Mouse (Mus musculus) MEL (cell line): Measurements from ENCODE around the gene Gm49361. TPM values are rescaled to one million over a fixed set of nuclear protein-coding genes. Genes with fewer than 3 reads are reported as not detected.

Source experiments
- DNase-seq: peaks from one replicate; pipeline ENCODE4 v3.0.0; 2011; ENCODE audit warnings: low read depth, low spot score
- H3K27ac ChIP-seq: 2 replicates; pipeline ENCODE4 v1.5.1; 2012; ENCODE audit warnings: low read depth, mild to moderate bottlenecking, control low read depth, low read length, moderate library complexity; ENCODE audit not compliant: control insufficient read depth
- H3K27me3 ChIP-seq, 2 experiments: fragments of 150-350 bp in 1 of 2; sonication (generic) in 1 of 2; 2 replicates each; pipeline ENCODE4 v1.6.1; 2012; ENCODE audit warnings: low read length in 2 of 2, mild to moderate bottlenecking in 2 of 2, improper control_type of control experiment in 1 of 2, moderate library complexity in 1 of 2; ENCODE audit not compliant: insufficient read depth in 2 of 2, control insufficient read depth in 1 of 2
- H3K36me3 ChIP-seq, 2 experiments: 2 replicates each; pipeline ENCODE4 v1.6.1; 2012 to 2014; ENCODE audit warnings: low read length in 2 of 2, improper control_type of control experiment in 1 of 2, inconsistent platforms in 1 of 2, mild to moderate bottlenecking in 1 of 2; ENCODE audit not compliant: insufficient read depth in 2 of 2, control insufficient read depth in 1 of 2
- H3K4me1 ChIP-seq, 2 experiments: fragments of 150-350 bp in 1 of 2; sonication (generic) in 1 of 2; 2 replicates each; pipeline ENCODE4 v1.6.1; 2012; ENCODE audit warnings: low read length in 2 of 2, improper control_type of control experiment in 1 of 2, mild to moderate bottlenecking in 1 of 2; ENCODE audit not compliant: insufficient read depth in 2 of 2, control insufficient read depth in 1 of 2
- H3K4me3 ChIP-seq, 2 experiments: fragments of 150-350 bp in 1 of 2; sonication (generic) in 1 of 2; 2 replicates each; pipeline ENCODE4 v1.5.1; 2012; ENCODE audit warnings: low read depth in 2 of 2, low read length in 2 of 2, mild to moderate bottlenecking in 2 of 2, moderate library complexity in 2 of 2, control low read depth in 1 of 2, improper control_type of control experiment in 1 of 2; ENCODE audit not compliant: control insufficient read depth in 1 of 2, insufficient read depth in 1 of 2
- H3K79me2 ChIP-seq: 2 replicates; pipeline ENCODE4 v1.6.1; 2012; ENCODE audit warnings: mild to moderate bottlenecking, low read length, moderate library complexity; ENCODE audit not compliant: control insufficient read depth, poor library complexity, insufficient read depth
- H3K9ac ChIP-seq: 2 replicates; pipeline ENCODE4 v1.6.1; 2012; ENCODE audit warnings: low read depth, mild to moderate bottlenecking, control low read depth, low read length, moderate library complexity; ENCODE audit not compliant: control insufficient read depth, poor library complexity, severe bottlenecking
- H3K9me3 ChIP-seq: fragments of 150-350 bp; sonication (generic); replicated peaks from 2 replicates; pipeline ENCODE4 v1.6.1; 2012; ENCODE audit warnings: mild to moderate bottlenecking, low read length, improper control_type of control experiment, moderate library complexity; ENCODE audit not compliant: insufficient read depth
- BHLHE40 ChIP-seq: IDR thresholded peaks from 2 replicates; pipeline ENCODE4 v1.6.1; 2012; ENCODE audit warnings: low read depth, mild to moderate bottlenecking, inconsistent platforms, low read length, improper control_type of control experiment, borderline replicate concordance
- CHD1 ChIP-seq: IDR thresholded peaks from 2 replicates; pipeline ENCODE4 v1.6.1; 2012; ENCODE audit warnings: low read depth, mild to moderate bottlenecking, inconsistent platforms, low read length, improper control_type of control experiment
- CTCF ChIP-seq, 3 experiments: IDR thresholded peaks in 2 of 3; conservative IDR thresholded peaks in 1 of 3; 2 replicates each; pipeline ENCODE4 v1.5.1; 2011 to 2012; ENCODE audit warnings: low read length in 3 of 3, low read depth in 2 of 3, mild to moderate bottlenecking in 2 of 3, improper control_type of control experiment in 1 of 3, inconsistent platforms in 1 of 3, mixed read lengths in 1 of 3, moderate library complexity in 1 of 3; ENCODE audit not compliant: control insufficient read depth in 1 of 3, insufficient read depth in 1 of 3, poor library complexity in 1 of 3, severe bottlenecking in 1 of 3
- E2F4 ChIP-seq: IDR thresholded peaks from 2 replicates; pipeline ENCODE4 v1.6.1; 2011; ENCODE audit warnings: low read depth, low read length, improper control_type of control experiment, borderline replicate concordance
- GATA1 ChIP-seq: IDR thresholded peaks from 2 replicates; pipeline ENCODE4 v1.6.1; 2011; ENCODE audit warnings: low read depth, low read length, improper control_type of control experiment
- HCFC1 ChIP-seq: IDR thresholded peaks from 2 replicates; pipeline ENCODE4 v1.6.1; 2012; ENCODE audit warnings: low read depth, mild to moderate bottlenecking, inconsistent platforms, low read length, improper control_type of control experiment, moderate library complexity
- KAT2A ChIP-seq: conservative IDR thresholded peaks from 2 replicates; pipeline ENCODE4 v1.6.1; 2012; ENCODE audit warnings: low read depth, low read length, improper control_type of control experiment, inconsistent platforms
- MAFK ChIP-seq: IDR thresholded peaks from 2 replicates; pipeline ENCODE4 v1.6.1; 2011; ENCODE audit warnings: low read depth, mild to moderate bottlenecking, low read length, improper control_type of control experiment, borderline replicate concordance
- MAZ ChIP-seq: IDR thresholded peaks from 2 replicates; pipeline ENCODE4 v1.6.1; 2012; ENCODE audit warnings: low read depth, mild to moderate bottlenecking, inconsistent platforms, low read length, improper control_type of control experiment
- MYB ChIP-seq: IDR thresholded peaks from 2 replicates; pipeline ENCODE4 v1.6.1; 2011; ENCODE audit warnings: mild to moderate bottlenecking, low read depth, low read length, improper control_type of control experiment
- MYC ChIP-seq: IDR thresholded peaks from 2 replicates; pipeline ENCODE4 v1.6.1; 2011; ENCODE audit warnings: low read depth, mild to moderate bottlenecking, low read length, improper control_type of control experiment, moderate library complexity
- NELFE ChIP-seq: IDR thresholded peaks from 2 replicates; pipeline ENCODE4 v1.6.1; 2011; ENCODE audit warnings: low read depth, low read length, improper control_type of control experiment
- POLR2AphosphoS2 ChIP-seq: IDR thresholded peaks from 2 replicates; pipeline ENCODE4 v1.6.1; 2011; ENCODE audit warnings: low read length, improper control_type of control experiment
- RAD21 ChIP-seq: IDR thresholded peaks from 2 replicates; pipeline ENCODE4 v1.6.1; 2011; ENCODE audit warnings: mild to moderate bottlenecking, low read depth, low read length, improper control_type of control experiment
- SMC3 ChIP-seq: IDR thresholded peaks from 2 replicates; pipeline ENCODE4 v1.6.1; 2011; ENCODE audit warnings: low read depth, low read length, improper control_type of control experiment
- TBP ChIP-seq: IDR thresholded peaks from 2 replicates; pipeline ENCODE4 v1.8.0; 2011; ENCODE audit warnings: low read depth, low read length, improper control_type of control experiment
- TCF12 ChIP-seq: IDR thresholded peaks from 2 replicates; pipeline ENCODE4 v1.6.1; 2014; ENCODE audit warnings: low read depth, mild to moderate bottlenecking, inconsistent platforms, low read length, improper control_type of control experiment, moderate library complexity
- UBTF ChIP-seq: IDR thresholded peaks from 2 replicates; pipeline ENCODE4 v1.6.1; 2012; ENCODE audit warnings: low read depth, mild to moderate bottlenecking, inconsistent platforms, low read length, improper control_type of control experiment, moderate library complexity, borderline replicate concordance; ENCODE audit not compliant: insufficient read depth
- ZC3H11A ChIP-seq: IDR thresholded peaks from 2 replicates; pipeline ENCODE4 v1.6.1; 2012; ENCODE audit warnings: low read depth, mild to moderate bottlenecking, inconsistent platforms, low read length, improper control_type of control experiment
- ZKSCAN1 ChIP-seq: IDR thresholded peaks from 2 replicates; pipeline ENCODE4 v1.6.1; 2012; ENCODE audit warnings: low read depth, mild to moderate bottlenecking, inconsistent platforms, low read length, improper control_type of control experiment, moderate library complexity
- ZMIZ1 ChIP-seq: IDR thresholded peaks from 2 replicates; pipeline ENCODE4 v1.6.1; 2012; ENCODE audit warnings: low read depth, mild to moderate bottlenecking, inconsistent platforms, low read length, improper control_type of control experiment, moderate library complexity
- ZNF384 ChIP-seq: IDR thresholded peaks from 2 replicates; pipeline ENCODE4 v1.6.1; 2012; ENCODE audit warnings: low read depth, mild to moderate bottlenecking, inconsistent platforms, low read length, improper control_type of control experiment
- polyA plus RNA-seq, 2 experiments: library from polyadenylated mRNA; stranded (reverse) in 1 of 2; unstranded in 1 of 2; fragments of >175 nt in 1 of 2; fragments of >200 nt in 1 of 2; gene quantifications; 2 replicates each; pipeline versions ENCODE4 v1.2.1 to v1.2.4; 2012; ENCODE audit warnings: low replicate concordance in 2 of 2, low read depth in 1 of 2; ENCODE audit not compliant: insufficient read length in 2 of 2, insufficient read depth in 1 of 2, missing spikeins in 1 of 2
- total RNA-seq: library from RNA; depleted of rRNA; stranded (reverse); fragments of 300-350 nt; gene quantifications from 2 replicates; pipeline ENCODE4 v1.2.3, GENCODE M21; 2012

The Gm49361 gene
- total and polyA plus RNA-seq, 3 experiments = not detected

GRCm38 (mm10) chr14:57687441-57687840, 58.5 kb downstream of the Gm49361 start:
- no peaks in the 10 kb centered on the region for H3K9me3 ChIP-seq
- H3K4me3 ChIP-seq = no peak overlapping the region
- no peaks in the 10 kb centered on the region for H3K79me2 ChIP-seq
- H3K27ac ChIP-seq = no peak overlapping the region
- TF ChIP-seq TBP = no peak
- no peak for TF ChIP-seq MAZ
- TF ChIP-seq NELFE = no peak
- TF ChIP-seq HCFC1 = no peak
- TF ChIP-seq MYC = no peak
- no peak for TF ChIP-seq ZC3H11A
- no peak for TF ChIP-seq GATA1
- no peak for TF ChIP-seq RAD21
- no peak for TF ChIP-seq ZNF384
- no peak for TF ChIP-seq TCF12
- peaks cover 2 to 8% of the 10 kb centered on the region in 2 experiments; a peak in 3 of 4 replicates for H3K4me1 ChIP-seq
- no peaks in the 10 kb centered on the region for H3K27me3 ChIP-seq
- H3K9ac ChIP-seq = no peak overlapping the region
- no peak for DNase-seq
- peaks cover 0 to 10% of the 10 kb centered on the region in 2 experiments; a peak in 2 of 4 replicates for H3K36me3 ChIP-seq

DNA sequence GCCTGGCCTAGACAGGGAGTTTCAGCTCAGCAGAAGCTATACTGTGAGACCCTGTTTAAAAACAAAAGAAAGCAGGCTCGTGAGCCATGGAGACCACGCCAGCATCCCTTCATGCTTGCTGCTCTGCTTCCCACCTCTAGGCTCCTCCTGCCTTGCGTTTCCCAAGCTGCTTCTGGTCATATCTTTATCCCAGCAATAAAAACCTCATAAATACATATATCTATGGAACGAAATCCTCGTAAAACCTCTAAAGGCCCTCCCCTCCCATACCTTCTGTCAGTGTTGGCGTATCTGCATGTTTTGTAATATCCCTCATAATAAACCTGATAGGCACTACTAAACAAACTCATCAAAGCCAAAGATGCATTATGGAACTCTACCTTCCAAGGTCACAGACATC, 59.3 kb downstream of the Gm49361 start:
- Histone ChIP-seq H3K27ac (no peak overlapping the region), H3K79me2 (no peaks in the 10 kb centered on the region), H3K9me3 (no peaks in the 10 kb centered on the region), H3K4me3 (no peak overlapping the region)
- no peak for DNase-seq
- TF ChIP-seq ZNF384 (no peak), TCF12 (no peak), CTCF (IDR thresholded peaks at IDR 0.05 in 2 of 3, conservative IDR thresholded peaks at IDR 0.05 in 1 of 3; ENCODE audit: control insufficient read depth in 1 of 3, insufficient read depth in 1 of 3, low read depth in 2 of 3, low read length in 3 of 3, poor library complexity in 1 of 3, severe bottlenecking in 1 of 3) (no peak), ZKSCAN1 (no peak), MYB (no peak), MAFK (no peak), NELFE (no peak), BHLHE40 (no peak), GATA1 (no peak), KAT2A (no peak), UBTF (no peak), SMC3 (no peak), HCFC1 (no peak), CHD1 (no peak), ZMIZ1 (no peak), E2F4 (no peak), POLR2AphosphoS2 (no peak), MAZ (no peak)
- TF ChIP-seq, all 39 proteins: peak for 0
- Histone ChIP-seq H3K4me1 (peaks cover 2% of the 10 kb centered on the region in 2 experiments; a peak in 2 of 4 replicates), H3K27me3 (no peaks in the 10 kb centered on the region; a peak in 1 of 4 replicates), H3K36me3 (peaks cover 0 to 6% of the 10 kb centered on the region in 2 experiments; a peak in 2 of 4 replicates), H3K9ac (no peak overlapping the region)
